Comparison of ENCODE assay signal across 28 mouse cellular contexts in the genomic region with DNA sequence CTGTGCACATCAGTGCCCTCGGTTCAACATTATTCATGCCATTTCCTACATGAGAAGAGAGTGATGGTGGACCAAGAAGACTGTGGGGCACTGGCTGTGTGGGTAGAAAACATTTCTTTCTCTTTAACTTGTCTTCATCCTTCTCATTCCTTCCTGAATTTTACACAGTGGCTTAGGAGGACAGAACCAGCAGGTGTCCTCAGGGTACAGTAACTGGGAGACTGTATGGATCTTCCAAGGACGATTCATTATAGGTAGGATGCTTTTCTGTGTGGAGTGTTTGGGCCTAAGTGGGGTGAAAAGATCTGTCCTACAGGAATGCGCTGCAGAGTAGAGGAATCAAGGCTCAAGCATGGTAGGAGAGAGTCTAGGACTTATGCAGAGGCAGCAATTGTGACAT.
DNase-seq lines count a peak whose midpoint lies in the region; ATAC-seq and TF ChIP-seq lines count a peak whose summit lies in the region.
"Had no signal": no experiment of that assay in that cellular context is flagged by ENCODE, and none has a peak within 500 bp of the region (broad histone marks: within the 10 kb centered on the region; RNA-seq: fewer than 3 reads in every experiment).

No protein-coding gene starts in this region.

- no peaks in the 10 kb centered on the region for H3K36me3 ChIP-seq in forebrain, postnatal 0 days (ENCODE audit: insufficient read depth)
- H3K36me3 ChIP-seq in forebrain, embryonic 11.5 days (ENCODE audit: control insufficient read depth, insufficient read depth, low read length): no peaks in the 10 kb centered on the region
- no peaks in the 10 kb centered on the region for H3K36me3 ChIP-seq in heart, postnatal 0 days (replicated peaks; ENCODE audit: control insufficient read depth, insufficient read depth, low read length)
- H3K36me3 ChIP-seq in lung, postnatal 0 days (ENCODE audit: insufficient read depth, low read length): no peaks in the 10 kb centered on the region
- H3K36me3 ChIP-seq: embryonic facial prominence, embryonic 10.5 days; embryonic facial prominence, embryonic 13.5 days; heart, embryonic 10.5 days; heart, embryonic 13.5 days; hindbrain, embryonic 10.5 days had no signal

- no peak for TF ChIP-seq POLR2A in cortical plate, adult 2 months (IDR thresholded peaks at IDR 0.05; ENCODE audit: extremely low read depth, insufficient read depth, low read length)

- no peak for ATAC-seq in forebrain, postnatal 0 days
- ATAC-seq in forebrain, embryonic 11.5 days (replicated peaks; ENCODE audit: low FRiP score): no peak
- no peak for ATAC-seq in heart, postnatal 0 days (ENCODE audit: insufficient read depth, low read depth)
- ATAC-seq in lung, postnatal 0 days: no peak
- ATAC-seq: forebrain, embryonic 13.5 days; forebrain, embryonic 16.5 days; Patski had no signal

- intact Hi-C loops in heart, postnatal 25 days (cut with DNase I): no loop called here

- WGBS in forebrain, postnatal 0 days: 81% methylated on average over 3 of the region's 3 CpGs
- WGBS in forebrain, embryonic 11.5 days: 84% methylated on average over 3 of the region's 3 CpGs
- 62% methylated on average over 3 of the region's 3 CpGs for WGBS in heart, postnatal 0 days
- WGBS in lung, postnatal 0 days: 80% methylated on average over 3 of the region's 3 CpGs

- no peaks in the 10 kb centered on the region for H3K27me3 ChIP-seq in forebrain, postnatal 0 days (ENCODE audit: insufficient read depth, low read length)
- no peaks in the 10 kb centered on the region for H3K27me3 ChIP-seq in forebrain, embryonic 11.5 days (ENCODE audit: control insufficient read depth, insufficient read depth, low read length)
- no peaks in the 10 kb centered on the region for H3K27me3 ChIP-seq in heart, postnatal 0 days (ENCODE audit: control insufficient read depth, insufficient read depth, low read length)
- H3K27me3 ChIP-seq in lung, postnatal 0 days (replicated peaks; ENCODE audit: insufficient read depth, low read length): no peaks in the 10 kb centered on the region
- H3K27me3 ChIP-seq: embryonic facial prominence, embryonic 13.5 days; forebrain, embryonic 13.5 days; heart, embryonic 13.5 days; Patski had no signal

- TF ChIP-seq CTCF in forebrain, postnatal 0 days (IDR thresholded peaks at IDR 0.05; ENCODE audit: low read depth): peak; percentile 22; the same call in 1 of the 2 replicates
- TF ChIP-seq CTCF in heart, postnatal 0 days (IDR thresholded peaks at IDR 0.05; ENCODE audit: low read depth): peak; percentile 45
- 0 out of 2 replicates have a peak, but pooled peaks have one; percentile 5 for TF ChIP-seq CTCF in lung, postnatal 0 days (IDR thresholded peaks at IDR 0.05)
- TF ChIP-seq CTCF in cortical plate, adult 2 months (IDR thresholded peaks at IDR 0.05; ENCODE audit: extremely low read depth, insufficient read depth, low read length): 0 out of 2 replicates have a peak, but pooled peaks have one; percentile 12

- no peak overlapping the region for H3K4me2 ChIP-seq in forebrain, postnatal 0 days (ENCODE audit: low read depth)
- no peak overlapping the region for H3K4me2 ChIP-seq in forebrain, embryonic 11.5 days (ENCODE audit: low read depth, low read length, severe bottlenecking)
- H3K4me2 ChIP-seq in heart, postnatal 0 days (ENCODE audit: low read depth, low read length): no peak overlapping the region
- no peak overlapping the region for H3K4me2 ChIP-seq in lung, postnatal 0 days (replicated peaks; ENCODE audit: low read depth, low read length)
- H3K4me2 ChIP-seq: embryonic facial prominence, embryonic 13.5 days; forebrain, embryonic 13.5 days; heart, embryonic 13.5 days; hindbrain, embryonic 14.5 days had no signal

- H3K4me3 ChIP-seq in forebrain, postnatal 0 days (ENCODE audit: low read depth, low read length): no peak overlapping the region
- no peak overlapping the region for H3K4me3 ChIP-seq in forebrain, embryonic 11.5 days (ENCODE audit: low read depth, low read length)
- H3K4me3 ChIP-seq in heart, postnatal 0 days (ENCODE audit: low read depth, low read length): no peak overlapping the region
- H3K4me3 ChIP-seq in lung, postnatal 0 days (ENCODE audit: low read depth, low read length): no peak overlapping the region
- no peak overlapping the region for H3K4me3 ChIP-seq in cortical plate, adult 2 months (ENCODE audit: insufficient read depth, low read length)
- H3K4me3 ChIP-seq: embryonic facial prominence, embryonic 10.5 days; embryonic facial prominence, embryonic 13.5 days; erythroblast, embryonic 14.5 days; forebrain, embryonic 13.5 days; heart, embryonic 10.5 days; heart, embryonic 13.5 days; hindbrain, embryonic 10.5 days had no signal

- no peaks in the 10 kb centered on the region for H3K9me3 ChIP-seq in forebrain, postnatal 0 days (ENCODE audit: low read length)
- no peaks in the 10 kb centered on the region for H3K9me3 ChIP-seq in forebrain, embryonic 11.5 days (ENCODE audit: control insufficient read depth, low read length)
- H3K9me3 ChIP-seq in heart, postnatal 0 days (replicated peaks; ENCODE audit: control insufficient read depth, low read length): no peaks in the 10 kb centered on the region
- H3K9me3 ChIP-seq in lung, postnatal 0 days (ENCODE audit: low read length): no peaks in the 10 kb centered on the region
- H3K9me3 ChIP-seq: embryonic facial prominence, embryonic 10.5 days; embryonic facial prominence, embryonic 13.5 days; forebrain, embryonic 13.5 days; heart, embryonic 10.5 days; heart, embryonic 13.5 days; hindbrain, embryonic 10.5 days had no signal

- H3K27ac ChIP-seq in forebrain, postnatal 0 days (ENCODE audit: low read depth, low read length): no peak overlapping the region
- H3K27ac ChIP-seq in forebrain, embryonic 11.5 days (ENCODE audit: low read depth, low read length): no peak overlapping the region
- no peak overlapping the region for H3K27ac ChIP-seq in heart, postnatal 0 days (ENCODE audit: low read depth)
- no peak overlapping the region for H3K27ac ChIP-seq in lung, postnatal 0 days (ENCODE audit: low read length)
- H3K27ac ChIP-seq in cortical plate, adult 2 months (ENCODE audit: insufficient read depth, low read length): no peak overlapping the region
- H3K27ac ChIP-seq: embryonic facial prominence, embryonic 10.5 days; embryonic facial prominence, embryonic 13.5 days; forebrain, embryonic 13.5 days; heart, embryonic 10.5 days; heart, embryonic 13.5 days; hindbrain, embryonic 10.5 days; hindbrain, embryonic 14.5 days had no signal

- no peaks in the 10 kb centered on the region for H3K4me1 ChIP-seq in forebrain, postnatal 0 days (ENCODE audit: insufficient read depth)
- H3K4me1 ChIP-seq in forebrain, embryonic 11.5 days (replicated peaks; ENCODE audit: control insufficient read depth, insufficient read depth, low read length): no peaks in the 10 kb centered on the region
- no peaks in the 10 kb centered on the region for H3K4me1 ChIP-seq in heart, postnatal 0 days (ENCODE audit: control insufficient read depth, insufficient read depth)
- no peaks in the 10 kb centered on the region for H3K4me1 ChIP-seq in lung, postnatal 0 days (ENCODE audit: insufficient read depth, low read depth, low read length)
- no peaks in the 10 kb centered on the region for H3K4me1 ChIP-seq in cortical plate, adult 2 months (ENCODE audit: control insufficient read depth, insufficient read depth, low read length)
- H3K4me1 ChIP-seq: embryonic facial prominence, embryonic 10.5 days; forebrain, embryonic 13.5 days; heart, embryonic 10.5 days; hindbrain, embryonic 10.5 days had no signal

- no peak for DNase-seq in forebrain, postnatal 0 days
- no peak for DNase-seq in forebrain, embryonic 11.5 days (ENCODE audit: low spot score)
- DNase-seq in heart, postnatal 0 days (ENCODE audit: low spot score): no peak
- no peak for DNase-seq in heart, postnatal 25 days (ENCODE audit: low spot score)
- no peak for DNase-seq in lung, postnatal 0 days (ENCODE audit: low spot score)
- no peak for DNase-seq in lung, postnatal 10 days
- DNase-seq in gastrocnemius, postnatal 25 days: no peak
- DNase-seq: adrenal gland, postnatal 10 days; adrenal gland, postnatal 36 days; cerebellum, adult 11 months; cerebellum, adult 2 months; cerebellum, adult 9-11 months; cerebellum, postnatal 25 days; embryo, embryonic 11 days; gastrocnemius, postnatal 10 days; heart, postnatal 36 days; kidney, adult 18-20 months had no signal

- H3K9ac ChIP-seq in forebrain, postnatal 0 days: no peak overlapping the region
- no peak overlapping the region for H3K9ac ChIP-seq in forebrain, embryonic 11.5 days (ENCODE audit: low read length)
- no peak overlapping the region for H3K9ac ChIP-seq in heart, postnatal 0 days (replicated peaks; ENCODE audit: low read depth, low read length)
- no peak overlapping the region for H3K9ac ChIP-seq in lung, postnatal 0 days (replicated peaks; ENCODE audit: low read depth)
- H3K9ac ChIP-seq: embryonic facial prominence, embryonic 13.5 days; forebrain, embryonic 13.5 days; heart, embryonic 13.5 days; hindbrain, embryonic 14.5 days had no signal

- no peak for TF ChIP-seq EP300 in heart, postnatal 0 days (IDR thresholded peaks at IDR 0.05; ENCODE audit: low read depth)
- no peak for TF ChIP-seq EP300 in lung, postnatal 0 days (IDR thresholded peaks at IDR 0.05)
